Mouse (Mus musculus) megakaryocyte, embryonic 14.5 days (primary cell): ENCODE results near the gene Dolk.

Experiments used
- FLI1 ChIP-seq: IDR thresholded peaks from 2 replicates; pipeline ENCODE4 v1.6.1; 2012; ENCODE audit warnings: low read length, inconsistent platforms, mixed read lengths
- GATA1 ChIP-seq: IDR thresholded peaks from 3 replicates; pipeline ENCODE4 v1.6.1; 2012; ENCODE audit warnings: mixed read lengths, low read length, inconsistent platforms, borderline replicate concordance

DNA sequence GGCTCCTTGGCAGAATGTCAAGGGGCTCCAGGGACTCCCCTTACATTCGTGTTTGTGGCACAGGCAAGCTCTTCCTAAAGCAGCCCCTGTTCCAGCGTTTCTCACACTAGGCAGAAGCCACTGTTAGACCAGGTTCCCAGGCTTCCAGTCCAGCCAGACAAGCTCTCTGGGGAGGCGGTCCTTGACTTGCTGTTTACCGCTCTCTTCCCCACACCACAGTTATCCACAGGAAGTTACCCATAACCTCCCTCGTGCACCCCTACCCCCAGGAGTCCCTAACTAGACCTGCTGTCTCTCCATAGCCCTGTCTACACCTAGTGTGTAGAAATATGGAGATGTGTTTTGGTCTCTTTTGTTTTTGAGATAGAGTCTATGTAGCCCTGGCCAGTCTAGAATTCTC lies 32.3 kb downstream of the Dolk start:
- TF ChIP-seq GATA1, result no peak
- TF ChIP-seq FLI1, result no peak
